Mouse (Mus musculus): ENCODE measurements around the gene Ift43. TPM values are rescaled to one million over a fixed set of nuclear protein-coding genes. Genes with fewer than 3 reads are reported as not detected.

Ift43 gene
- 48.8 TPM for polyA plus RNA-seq (2014; fragmentation: Illumina TruSeq; extraction: RNeasy Lipid Tissue Mini Kit (QIAGEN cat#74804); ENCODE audit: low read depth, low replicate concordance)

GRCm38 (mm10) chr12:86082481-86083012 lies at the start of gene Ift43:
TSS of gene Ift43 (plus strand) at chr12:86082541.

GRCm38 (mm10) chr12:86078553-86079201 lies 3.7 kb upstream of the Ift43 start, which contains the start of gene Tgfb3:
TSS of gene Tgfb3 (minus strand) at chr12:86079041.

Other genes with a start within 250 kb of the Ift43 start
- gene Tgfb3, start 3.5 kb upstream of the Ift43 start, polyA plus RNA-seq (2014; fragmentation: Illumina TruSeq; extraction: RNeasy Lipid Tissue Mini Kit (QIAGEN cat#74804); ENCODE audit: low read depth, low replicate concordance): 1.8 TPM
- gene Gpatch2l, start 159.3 kb downstream of the Ift43 start, polyA plus RNA-seq (2014; fragmentation: Illumina TruSeq; extraction: RNeasy Lipid Tissue Mini Kit (QIAGEN cat#74804); ENCODE audit: low read depth, low replicate concordance): 13.4 TPM

Measured in testis, adult 10 weeks (tissue).